Mouse (Mus musculus): ENCODE results near the gene Hps3. TPM values are rescaled to one million over a fixed set of nuclear protein-coding genes. Genes with fewer than 3 reads are reported as not detected.
"Not testable (repeated sequence)": the region's sequence is repeated elsewhere in the genome, so short reads cannot be mapped to it uniquely, and the experiment has no call there.

The Hps3 gene
- polyA plus RNA-seq, 2 experiments = 5.3 to 5.6 TPM

DNA sequence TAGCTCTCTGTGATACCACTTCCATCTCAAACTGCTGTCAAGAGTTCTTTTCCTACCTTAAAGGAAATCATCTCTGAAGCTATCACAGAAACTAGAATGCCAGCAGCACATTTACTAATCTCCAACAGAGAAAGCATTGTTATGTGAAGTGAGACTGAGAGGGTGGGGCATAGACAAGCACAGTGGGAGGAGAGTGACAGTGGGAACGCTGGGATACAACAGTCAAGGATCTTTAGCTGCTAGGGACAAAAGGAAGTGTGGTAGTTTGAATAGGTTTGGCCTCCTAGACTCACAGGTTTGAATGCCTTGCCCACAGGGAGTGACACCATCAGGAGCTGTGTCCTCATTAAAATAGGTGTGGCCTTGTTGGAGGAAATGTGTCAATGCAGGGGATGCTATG is 11.3 kb downstream of the Hps3 start:
- DNase-seq (ENCODE audit: low read depth in 3 of 3, low spot score in 3 of 3) (no peak), ATAC-seq (ENCODE audit: insufficient read depth) (no peak)
- no peak overlapping the region for H3K27ac ChIP-seq
- no peaks in the 10 kb centered on the region for H3K27me3 ChIP-seq (ENCODE audit: control insufficient read depth, insufficient read depth, low read length)
- no peaks in the 10 kb centered on the region for H3K9me3 ChIP-seq (ENCODE audit: control insufficient read depth, low read length)
- WGBS (ENCODE audit: insufficient replicate concordance) = 63% methylated on average over 1 of the region's 1 CpGs
- H3K9ac ChIP-seq (replicated peaks) = no peak overlapping the region
- peaks cover 4% of the 10 kb centered on the region for H3K36me3 ChIP-seq (replicated peaks; ENCODE audit: control insufficient read depth, insufficient read depth, low read depth)
- H3K4me1 ChIP-seq (replicated peaks; ENCODE audit: control insufficient read depth in 2 of 2, insufficient read depth in 2 of 2, low read length in 1 of 2) = peaks cover 0 to 3% of the 10 kb centered on the region in 2 experiments; a peak in 1 of 4 replicates
- H3K4me3 ChIP-seq (ENCODE audit: insufficient read depth in 1 of 2, low read depth in 2 of 2, low read length in 2 of 2) = no peak overlapping the region
- no peak overlapping the region for H3K4me2 ChIP-seq (ENCODE audit: low read depth)
- TF ChIP-seq EP300 (IDR thresholded peaks at IDR 0.05; ENCODE audit: low read depth) = no peak
- TF ChIP-seq CTCF (IDR thresholded peaks at IDR 0.05; ENCODE audit: low read depth) = no peak

DNA sequence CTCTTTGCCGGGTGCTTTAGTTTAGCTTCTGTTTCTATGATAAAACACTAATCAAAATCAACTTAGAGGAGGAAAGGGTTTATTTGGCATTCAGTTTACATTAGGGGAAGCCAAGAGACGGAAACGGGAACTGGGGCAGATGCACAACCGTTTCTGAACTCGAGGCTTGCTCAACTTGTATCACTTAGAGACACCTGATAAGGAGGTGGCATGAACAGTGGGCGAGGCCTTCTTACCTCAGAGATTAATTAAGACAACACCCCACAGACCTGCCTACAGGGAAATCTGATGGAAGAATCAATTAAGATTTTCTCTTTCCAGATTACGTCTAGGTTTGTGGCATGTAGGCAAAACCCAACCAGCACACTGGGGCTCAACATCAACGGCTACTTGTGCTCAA is 17.0 kb downstream of the Hps3 start:
- H3K27me3 ChIP-seq (ENCODE audit: control insufficient read depth, insufficient read depth, low read length) = no peaks in the 10 kb centered on the region
- H3K27ac ChIP-seq = no peak overlapping the region
- H3K4me3 ChIP-seq (ENCODE audit: insufficient read depth in 1 of 2, low read depth in 2 of 2, low read length in 2 of 2) = no peak overlapping the region
- ATAC-seq (ENCODE audit: insufficient read depth) (no peak), DNase-seq (ENCODE audit: low read depth in 3 of 3, low spot score in 3 of 3) (no peak)
- no peaks in the 10 kb centered on the region for H3K9me3 ChIP-seq (ENCODE audit: control insufficient read depth, low read length)
- H3K36me3 ChIP-seq (replicated peaks; ENCODE audit: control insufficient read depth, insufficient read depth, low read depth) = peaks cover 9% of the 10 kb centered on the region
- no peak overlapping the region for H3K4me2 ChIP-seq (ENCODE audit: low read depth)
- WGBS (ENCODE audit: insufficient replicate concordance) = 54% methylated on average over 8 of the region's 8 CpGs
- no peak overlapping the region for H3K9ac ChIP-seq (replicated peaks)
- no peak for TF ChIP-seq CTCF (IDR thresholded peaks at IDR 0.05; ENCODE audit: low read depth)
- H3K4me1 ChIP-seq (replicated peaks; ENCODE audit: control insufficient read depth in 2 of 2, insufficient read depth in 2 of 2, low read length in 1 of 2) = no peaks in the 10 kb centered on the region

DNA sequence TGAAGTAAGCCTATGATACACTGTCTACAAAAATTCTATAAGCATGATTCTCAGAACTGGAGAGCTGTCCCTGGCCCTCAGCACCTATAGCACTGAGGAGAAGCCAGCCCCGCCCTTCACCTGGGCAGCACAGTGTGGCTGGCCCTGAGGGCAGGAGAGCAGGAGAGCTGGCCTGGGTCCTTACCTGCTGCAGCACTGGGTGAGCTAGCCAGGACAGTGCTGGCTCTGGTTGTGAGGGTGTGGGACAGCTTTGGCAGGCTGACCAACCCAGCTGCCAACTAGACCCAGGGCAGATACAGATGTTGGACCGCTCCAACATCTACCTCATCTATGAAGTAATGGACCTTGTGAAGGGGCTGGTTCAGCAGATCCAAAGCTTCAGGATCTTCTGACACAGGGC is 20.7 kb downstream of the Hps3 start:
- no peak for TF ChIP-seq EP300 (IDR thresholded peaks at IDR 0.05; ENCODE audit: low read depth)
- TF ChIP-seq CTCF (IDR thresholded peaks at IDR 0.05; ENCODE audit: low read depth) = no peak
- WGBS (ENCODE audit: insufficient replicate concordance) = 76% methylated on average over 2 of the region's 2 CpGs
- no peak for ATAC-seq (ENCODE audit: insufficient read depth)
- H3K27me3 ChIP-seq (ENCODE audit: control insufficient read depth, insufficient read depth, low read length) = no peaks in the 10 kb centered on the region
- H3K36me3 ChIP-seq (replicated peaks; ENCODE audit: control insufficient read depth, insufficient read depth, low read depth) = peaks cover 5% of the 10 kb centered on the region
- H3K27ac ChIP-seq = no peak overlapping the region
- H3K9ac ChIP-seq (replicated peaks) = no peak overlapping the region
- no peak overlapping the region for H3K4me2 ChIP-seq (ENCODE audit: low read depth)
- no peaks in the 10 kb centered on the region for H3K4me1 ChIP-seq (replicated peaks; ENCODE audit: control insufficient read depth in 2 of 2, insufficient read depth in 2 of 2, low read length in 1 of 2)
- no peaks in the 10 kb centered on the region for H3K9me3 ChIP-seq (ENCODE audit: control insufficient read depth, low read length)
- DNase-seq (ENCODE audit: low read depth in 3 of 3, low spot score in 3 of 3) = no peak
- H3K4me3 ChIP-seq (ENCODE audit: insufficient read depth in 1 of 2, low read depth in 2 of 2, low read length in 2 of 2) = no peak overlapping the region

DNA sequence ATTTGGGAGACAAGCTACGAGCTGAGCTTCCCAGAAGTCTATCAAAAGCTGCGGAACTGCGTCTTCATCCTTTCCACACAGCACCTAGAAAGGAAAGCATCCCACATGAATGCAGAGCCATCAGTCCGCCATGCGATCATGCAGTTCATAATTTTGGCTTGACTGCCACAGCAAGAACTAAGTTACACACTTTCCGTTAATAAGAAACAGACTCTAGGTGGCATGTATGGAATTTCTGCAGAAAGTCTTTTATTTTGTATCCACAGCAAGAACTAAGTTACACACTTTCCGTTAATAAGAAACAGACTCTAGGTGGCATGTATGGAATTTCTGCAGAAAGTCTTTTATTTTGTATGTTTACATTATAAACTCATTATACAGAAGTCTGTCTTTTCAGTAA is 24.2 kb downstream of the Hps3 start:
- not testable (repeated sequence) for DNase-seq (ENCODE audit: low read depth in 3 of 3, low spot score in 3 of 3); H3K9me3 ChIP-seq (ENCODE audit: control insufficient read depth, low read length); H3K27me3 ChIP-seq (ENCODE audit: control insufficient read depth, insufficient read depth, low read length); H3K9ac ChIP-seq (replicated peaks); H3K4me3 ChIP-seq (ENCODE audit: insufficient read depth in 1 of 2, low read depth in 2 of 2, low read length in 2 of 2); H3K4me2 ChIP-seq (ENCODE audit: low read depth); H3K4me1 ChIP-seq (replicated peaks; ENCODE audit: control insufficient read depth in 2 of 2, insufficient read depth in 2 of 2, low read length in 1 of 2); H3K36me3 ChIP-seq (replicated peaks; ENCODE audit: control insufficient read depth, insufficient read depth, low read depth); ATAC-seq (ENCODE audit: insufficient read depth); H3K27ac ChIP-seq
- 83% methylated on average over 7 of the region's 7 CpGs for WGBS (ENCODE audit: insufficient replicate concordance)

DNA sequence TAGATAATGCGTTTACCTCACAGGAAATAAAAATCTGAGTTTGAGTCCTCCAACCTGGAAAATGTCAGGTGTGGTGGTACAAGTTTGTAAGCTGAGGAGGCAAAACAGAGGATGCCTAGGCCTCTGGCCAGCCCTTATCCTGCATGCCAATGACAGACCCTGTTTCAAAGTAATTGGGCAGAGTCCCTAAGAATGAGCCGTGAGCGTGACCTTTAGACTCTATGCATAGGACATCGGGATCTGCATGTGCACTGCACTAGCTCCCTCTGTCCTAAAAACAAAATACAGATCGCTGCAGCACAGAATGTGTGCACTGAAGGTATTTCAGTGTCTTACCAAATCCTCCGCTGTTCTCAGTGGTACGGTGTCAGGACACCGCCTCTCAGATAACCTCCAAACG is 24.7 kb downstream of the Hps3 start:
- H3K4me2 ChIP-seq (ENCODE audit: low read depth) = no peak overlapping the region
- no peaks in the 10 kb centered on the region for H3K4me1 ChIP-seq (replicated peaks; ENCODE audit: control insufficient read depth in 2 of 2, insufficient read depth in 2 of 2, low read length in 1 of 2)
- 82% methylated on average over 9 of the region's 9 CpGs for WGBS (ENCODE audit: insufficient replicate concordance)
- no peak overlapping the region for H3K4me3 ChIP-seq (ENCODE audit: insufficient read depth in 1 of 2, low read depth in 2 of 2, low read length in 2 of 2)
- DNase-seq (ENCODE audit: low read depth in 3 of 3, low spot score in 3 of 3) (no peak), ATAC-seq (ENCODE audit: insufficient read depth) (no peak)
- H3K27me3 ChIP-seq (ENCODE audit: control insufficient read depth, insufficient read depth, low read length) = no peaks in the 10 kb centered on the region
- no peak overlapping the region for H3K27ac ChIP-seq
- TF ChIP-seq CTCF (IDR thresholded peaks at IDR 0.05; ENCODE audit: low read depth) (no peak), EP300 (IDR thresholded peaks at IDR 0.05; ENCODE audit: low read depth) (no peak)
- no peak overlapping the region for H3K9ac ChIP-seq (replicated peaks)
- no peaks in the 10 kb centered on the region for H3K9me3 ChIP-seq (ENCODE audit: control insufficient read depth, low read length)
- H3K36me3 ChIP-seq (replicated peaks; ENCODE audit: control insufficient read depth, insufficient read depth, low read depth) = peaks cover under 1% of the 10 kb centered on the region

DNA sequence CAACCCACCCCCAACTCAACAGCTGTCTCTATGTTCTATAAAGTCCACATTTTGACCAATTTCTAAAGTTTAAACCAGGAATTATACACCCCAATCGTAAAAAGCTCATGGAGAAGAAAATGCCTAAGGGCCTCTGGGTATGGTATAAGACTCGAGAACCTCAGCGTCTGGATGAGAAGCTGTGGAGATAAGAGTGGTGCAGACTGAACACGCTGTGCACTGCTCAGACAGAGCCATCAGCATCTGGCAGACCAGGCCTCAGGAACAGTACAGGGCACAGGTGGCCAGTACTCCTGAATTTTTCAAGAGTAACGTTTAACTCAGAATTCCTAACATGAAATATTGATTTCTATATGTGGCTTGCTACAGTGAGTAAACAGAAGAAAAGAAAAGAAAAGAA is 27.4 kb downstream of the Hps3 start:
- Histone ChIP-seq H3K4me1 (replicated peaks; ENCODE audit: control insufficient read depth in 2 of 2, insufficient read depth in 2 of 2, low read length in 1 of 2) (no peaks in the 10 kb centered on the region), H3K36me3 (replicated peaks; ENCODE audit: control insufficient read depth, insufficient read depth, low read depth) (no peaks in the 10 kb centered on the region; the same call in 1 of the 2 replicates), H3K27ac (no peak overlapping the region), H3K9ac (replicated peaks) (no peak overlapping the region), H3K9me3 (ENCODE audit: control insufficient read depth, low read length) (no peaks in the 10 kb centered on the region), H3K4me2 (ENCODE audit: low read depth) (no peak overlapping the region), H3K27me3 (ENCODE audit: control insufficient read depth, insufficient read depth, low read length) (no peaks in the 10 kb centered on the region), H3K4me3 (ENCODE audit: insufficient read depth in 1 of 2, low read depth in 2 of 2, low read length in 2 of 2) (no peak overlapping the region)
- peak; percentile 43; the same call in 1 of the 2 replicates for ATAC-seq (ENCODE audit: insufficient read depth)
- TF ChIP-seq EP300 (IDR thresholded peaks at IDR 0.05; ENCODE audit: low read depth) (no peak), CTCF (IDR thresholded peaks at IDR 0.05; ENCODE audit: low read depth) (no peak)
- DNase-seq (ENCODE audit: low read depth in 3 of 3, low spot score in 3 of 3) = no peak
- WGBS (ENCODE audit: insufficient replicate concordance) = 47% methylated on average over 5 of the region's 5 CpGs
